Mouse (Mus musculus): Measurements from ENCODE around the gene DXBay18. TPM values are rescaled to one million over a fixed set of nuclear protein-coding genes. Genes with fewer than 3 reads are reported as not detected.
"Not testable (repeated sequence)": the region's sequence is repeated elsewhere in the genome, so short reads cannot be mapped to it uniquely, and the experiment has no call there.

DXBay18 gene
- polyA plus RNA-seq (2012; ENCODE audit: insufficient read depth, insufficient read length, missing spikeins) = not detected in 2 replicates

GRCm38 (mm10) chrX:73149350-73149749 is at the start of gene DXBay18:
Gene DXBay18, minus strand, starts transcription at chrX:73149450.
- not testable (repeated sequence) for H3K27ac ChIP-seq (ENCODE audit: insufficient read depth, low read depth, low read length); H3K4me3 ChIP-seq (ENCODE audit: insufficient read depth, low read length); H3K4me1 ChIP-seq (ENCODE audit: control insufficient read depth, insufficient read depth, low read length)

- H3K27ac ChIP-seq (ENCODE audit: insufficient read depth, low read depth, low read length); H3K4me1 ChIP-seq (ENCODE audit: control insufficient read depth, insufficient read depth, low read length); H3K4me3 ChIP-seq (ENCODE audit: insufficient read depth, low read length): not testable (repeated sequence)
Measured at GRCm38 (mm10) chrX:73191934-73192333, 42.7 kb upstream of the DXBay18 start, which contains the start of gene Xlr3b. Gene Xlr3b, plus strand, starts transcription at chrX:73192207.

GRCm38 (mm10) chrX:73176889-73177288 is 27.6 kb upstream of the DXBay18 start, which contains the start of gene Spin2d:
Gene Spin2d, minus strand, starts transcription at chrX:73176989.
- not testable (repeated sequence) for H3K4me1 ChIP-seq (ENCODE audit: control insufficient read depth, insufficient read depth, low read length); H3K4me3 ChIP-seq (ENCODE audit: insufficient read depth, low read length); H3K27ac ChIP-seq (ENCODE audit: insufficient read depth, low read depth, low read length)

- H3K27ac ChIP-seq (ENCODE audit: insufficient read depth, low read depth, low read length); H3K4me1 ChIP-seq (ENCODE audit: control insufficient read depth, insufficient read depth, low read length); H3K4me3 ChIP-seq (ENCODE audit: insufficient read depth, low read length): not testable (repeated sequence)
Measured at GRCm38 (mm10) chrX:73148496-73148895, 754 bp downstream of the DXBay18 start, which contains the start of gene Xlr5b. Gene Xlr5b, plus strand, starts transcription at chrX:73148796.

GRCm38 (mm10) chrX:73143218-73143618 is 6.0 kb downstream of the DXBay18 start:
- H3K27ac ChIP-seq (ENCODE audit: insufficient read depth, low read depth, low read length); H3K4me3 ChIP-seq (ENCODE audit: insufficient read depth, low read length); H3K4me1 ChIP-seq (ENCODE audit: control insufficient read depth, insufficient read depth, low read length): not testable (repeated sequence)

- not testable (repeated sequence) for H3K27ac ChIP-seq (ENCODE audit: insufficient read depth, low read depth, low read length); H3K4me3 ChIP-seq (ENCODE audit: insufficient read depth, low read length); H3K4me1 ChIP-seq (ENCODE audit: control insufficient read depth, insufficient read depth, low read length)
Measured at GRCm38 (mm10) chrX:73122859-73123829, 26.1 kb downstream of the DXBay18 start.

GRCm38 (mm10) chrX:73116747-73117146 is 32.5 kb downstream of the DXBay18 start, which contains the start of gene Gm14685:
Gene Gm14685, plus strand, starts transcription at chrX:73117047.
- not testable (repeated sequence) for H3K4me3 ChIP-seq (ENCODE audit: insufficient read depth, low read length); H3K4me1 ChIP-seq (ENCODE audit: control insufficient read depth, insufficient read depth, low read length); H3K27ac ChIP-seq (ENCODE audit: insufficient read depth, low read depth, low read length)

- not testable (repeated sequence) for H3K4me1 ChIP-seq (ENCODE audit: control insufficient read depth, insufficient read depth, low read length); H3K27ac ChIP-seq (ENCODE audit: insufficient read depth, low read depth, low read length); H3K4me3 ChIP-seq (ENCODE audit: insufficient read depth, low read length)
Measured at GRCm38 (mm10) chrX:73096941-73097508, 52.2 kb downstream of the DXBay18 start, which contains the start of gene Xlr3a. Gene Xlr3a, minus strand, starts transcription at chrX:73097095.

Other genes starting within 250 kb of the DXBay18 start
- gene Cetn2, start 231.0 kb downstream of the DXBay18 start, polyA plus RNA-seq (2012; ENCODE audit: insufficient read depth, insufficient read length, missing spikeins) = 34.6 and 36.4 TPM in 2 replicates
- 15.1 and 16.9 TPM in 2 replicates for gene Nsdhl, start 230.9 kb downstream of the DXBay18 start, polyA plus RNA-seq (2012; ENCODE audit: insufficient read depth, insufficient read length, missing spikeins)
- not detected in 2 replicates for gene Zfp185, start 162.1 kb downstream of the DXBay18 start, polyA plus RNA-seq (2012; ENCODE audit: insufficient read depth, insufficient read length, missing spikeins)
- gene Pnma5, start 112.3 kb downstream of the DXBay18 start, polyA plus RNA-seq (2012; ENCODE audit: insufficient read depth, insufficient read length, missing spikeins) = not detected in 2 replicates
- gene Pnma3, start 84.7 kb downstream of the DXBay18 start, polyA plus RNA-seq (2012; ENCODE audit: insufficient read depth, insufficient read length, missing spikeins) = not detected in 2 replicates
- 4.6 and 4.7 TPM in 2 replicates for gene Xlr4a, start 67.0 kb downstream of the DXBay18 start, polyA plus RNA-seq (2012; ENCODE audit: insufficient read depth, insufficient read length, missing spikeins)
- gene Xlr3a, start 52.4 kb downstream of the DXBay18 start, polyA plus RNA-seq (2012; ENCODE audit: insufficient read depth, insufficient read length, missing spikeins) = 0.16 TPM in 1 of 2 replicates, not detected in the other
- gene Gm14685, start 32.4 kb downstream of the DXBay18 start, polyA plus RNA-seq (2012; ENCODE audit: insufficient read depth, insufficient read length, missing spikeins) = not detected in 2 replicates
- not detected in 2 replicates for gene Xlr5b, start 654 bp downstream of the DXBay18 start, polyA plus RNA-seq (2012; ENCODE audit: insufficient read depth, insufficient read length, missing spikeins)
- not detected in 2 replicates for gene Spin2d, start 27.5 kb upstream of the DXBay18 start, polyA plus RNA-seq (2012; ENCODE audit: insufficient read depth, insufficient read length, missing spikeins)
- 6.2 and 6.9 TPM in 2 replicates for gene Xlr3b, start 42.8 kb upstream of the DXBay18 start, polyA plus RNA-seq (2012; ENCODE audit: insufficient read depth, insufficient read length, missing spikeins)
- 6.6 and 11.4 TPM in 2 replicates for gene Xlr4b, start 64.9 kb upstream of the DXBay18 start, polyA plus RNA-seq (2012; ENCODE audit: insufficient read depth, insufficient read length, missing spikeins)
- gene F8a, start 78.8 kb upstream of the DXBay18 start, polyA plus RNA-seq (2012; ENCODE audit: insufficient read depth, insufficient read length, missing spikeins) = 5.2 and 6.0 TPM in 2 replicates
- 3.6 and 7.3 TPM in 2 replicates for gene Xlr4c, start 93.7 kb upstream of the DXBay18 start, polyA plus RNA-seq (2012; ENCODE audit: insufficient read depth, insufficient read length, missing spikeins)
- gene Xlr3c, start 115.9 kb upstream of the DXBay18 start, polyA plus RNA-seq (2012; ENCODE audit: insufficient read depth, insufficient read length, missing spikeins) = not detected in 2 replicates
- not detected in 2 replicates for gene Xlr5a, start 143.5 kb upstream of the DXBay18 start, polyA plus RNA-seq (2012; ENCODE audit: insufficient read depth, insufficient read length, missing spikeins)
- not detected in 2 replicates for gene Xlr5c, start 143.5 kb upstream of the DXBay18 start, polyA plus RNA-seq (2012; ENCODE audit: insufficient read depth, insufficient read length, missing spikeins)
- gene Gm45015, start 187.4 kb upstream of the DXBay18 start, polyA plus RNA-seq (2012; ENCODE audit: insufficient read depth, insufficient read length, missing spikeins) = not detected in 2 replicates
- 7.4 and 8.3 TPM in 2 replicates for gene Zfp275, start 193.2 kb upstream of the DXBay18 start, polyA plus RNA-seq (2012; ENCODE audit: insufficient read depth, insufficient read length, missing spikeins)
- not detected in 2 replicates for gene Gm18336, start 249.3 kb upstream of the DXBay18 start, polyA plus RNA-seq (2012; ENCODE audit: insufficient read depth, insufficient read length, missing spikeins)